Mouse (Mus musculus) ovary, postnatal 36 days (tissue): ENCODE results near the gene Gmds.

Experiments used
- DNase-seq: peaks from one replicate; pipeline ENCODE4 v3.0.0; 2022; ENCODE audit warnings: low spot score, mixed read lengths

The Gmds gene

GRCm38 (mm10) chr13:31810693-31811541 lies 527.6 kb downstream of the Gmds start:
- no peak for DNase-seq

- DNase-seq = no peak
Observed at GRCm38 (mm10) chr13:31810375-31810692, 528.2 kb downstream of the Gmds start.

GRCm38 (mm10) chr13:31809701-31810100 lies 528.8 kb downstream of the Gmds start:
- no peak for DNase-seq

- DNase-seq = no peak
Observed at GRCm38 (mm10) chr13:31808804-31809420, 529.6 kb downstream of the Gmds start.

DNA sequence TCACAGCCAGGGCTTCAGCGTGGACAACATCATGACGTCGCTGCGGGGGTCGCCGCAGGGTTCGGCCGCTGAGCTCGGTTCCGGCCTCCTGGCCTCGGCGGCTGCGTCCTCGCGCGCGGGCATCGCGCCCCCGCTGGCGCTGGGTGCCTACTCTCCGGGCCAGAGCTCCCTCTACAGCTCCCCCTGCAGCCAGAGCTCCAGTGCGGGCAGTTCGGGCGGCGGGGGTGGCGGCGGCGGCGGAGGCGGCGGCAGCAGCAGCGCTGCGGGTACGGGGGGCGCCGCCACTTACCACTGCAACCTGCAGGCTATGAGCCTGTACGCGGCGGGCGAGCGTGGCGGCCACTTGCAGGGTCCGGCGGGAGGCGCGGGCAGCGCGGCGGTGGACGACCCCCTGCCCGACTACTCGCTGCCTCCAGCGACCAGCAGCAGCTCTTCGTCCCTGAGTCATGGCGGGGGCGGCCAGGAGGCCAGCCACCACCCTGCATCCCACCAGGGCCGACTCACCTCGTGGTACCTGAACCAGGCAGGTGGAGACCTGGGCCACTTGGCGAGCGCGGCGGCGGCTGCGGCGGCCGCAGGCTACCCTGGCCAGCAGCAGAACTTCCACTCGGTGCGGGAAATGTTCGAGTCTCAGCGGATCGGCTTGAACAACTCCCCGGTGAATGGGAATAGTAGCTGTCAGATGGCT lies 530.3 kb downstream of the Gmds start:
- peak; percentile 48 for DNase-seq

DNA sequence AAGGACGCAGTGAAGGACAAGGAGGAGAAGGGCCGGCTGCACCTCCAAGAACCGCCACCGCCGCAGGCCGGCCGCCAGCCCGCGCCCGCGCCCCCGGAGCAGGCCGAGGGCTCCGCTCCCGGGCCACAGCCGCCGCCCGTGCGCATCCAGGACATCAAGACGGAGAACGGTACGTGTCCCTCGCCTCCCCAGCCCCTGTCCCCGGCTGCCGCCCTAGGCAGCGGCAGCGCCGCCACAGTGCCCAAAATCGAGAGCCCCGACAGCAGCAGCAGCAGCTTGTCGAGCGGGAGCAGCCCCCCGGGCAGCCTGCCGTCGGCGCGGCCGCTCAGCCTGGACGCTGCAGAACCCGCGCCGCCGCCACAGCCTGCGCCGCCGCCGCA lies 530.8 kb downstream of the Gmds start:
- peak; percentile 25 for DNase-seq

DNA sequence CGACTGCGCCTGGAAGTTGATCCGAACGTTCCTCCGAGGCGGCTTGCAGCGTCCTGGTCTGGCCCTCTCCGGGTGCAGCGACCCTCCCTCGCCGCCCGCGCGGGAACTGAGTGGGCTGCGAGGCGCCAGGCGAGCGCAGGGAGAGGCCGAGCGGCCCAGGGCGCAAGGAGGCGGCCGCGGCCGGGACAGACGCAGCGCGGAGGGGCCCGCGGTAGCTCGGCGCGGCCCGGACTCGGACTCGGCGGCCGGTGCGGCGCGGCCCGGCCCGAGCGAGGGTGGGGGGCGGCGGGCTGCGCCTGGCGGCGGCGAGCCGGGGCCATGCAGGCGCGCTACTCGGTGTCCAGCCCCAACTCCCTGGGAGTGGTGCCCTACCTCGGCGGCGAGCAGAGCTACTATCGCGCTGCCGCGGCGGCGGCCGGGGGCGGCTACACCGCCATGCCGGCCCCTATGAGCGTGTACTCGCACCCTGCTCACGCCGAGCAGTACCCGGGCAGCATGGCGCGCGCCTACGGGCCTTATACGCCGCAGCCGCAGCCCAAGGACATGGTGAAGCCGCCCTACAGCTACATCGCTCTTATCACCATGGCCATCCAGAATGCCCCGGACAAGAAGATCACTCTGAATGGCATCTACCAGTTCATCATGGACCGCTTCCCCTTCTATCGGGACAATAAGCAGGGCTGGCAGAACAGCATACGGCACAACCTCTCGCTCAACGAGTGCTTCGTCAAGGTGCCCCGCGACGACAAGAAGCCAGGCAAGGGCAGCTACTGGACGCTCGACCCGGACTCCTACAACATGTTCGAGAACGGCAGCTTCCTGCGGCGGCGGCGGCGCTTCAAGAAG lies 531.4 kb downstream of the Gmds start:
- peak; percentile 32 for DNase-seq

DNA sequence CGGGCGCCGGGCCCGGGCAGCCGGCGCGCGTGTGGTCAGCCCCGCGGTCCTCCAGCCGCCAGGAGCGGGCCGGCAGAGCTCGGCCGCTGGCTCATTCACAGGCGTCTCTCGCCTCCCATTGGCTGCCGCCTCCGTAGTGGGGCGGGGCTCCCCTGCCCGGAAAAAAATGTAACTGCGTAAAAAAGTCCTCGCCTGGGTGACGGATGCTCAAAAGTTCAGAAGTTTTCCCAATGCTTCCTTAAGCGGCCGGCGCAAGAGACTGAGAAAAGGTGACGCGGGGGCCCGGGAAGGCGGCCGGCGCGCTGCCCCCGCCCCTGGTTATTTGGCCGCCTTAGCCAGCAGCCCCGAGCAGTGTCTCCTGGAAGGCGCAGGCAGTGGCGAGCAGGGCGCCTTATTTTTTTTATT lies 532.1 kb downstream of the Gmds start, which contains the start of gene Foxc1:
Gene Foxc1, plus strand, starts transcription at position 206 of the 405 bp plus-strand sequence.
- peak; percentile 85 for DNase-seq

DNA sequence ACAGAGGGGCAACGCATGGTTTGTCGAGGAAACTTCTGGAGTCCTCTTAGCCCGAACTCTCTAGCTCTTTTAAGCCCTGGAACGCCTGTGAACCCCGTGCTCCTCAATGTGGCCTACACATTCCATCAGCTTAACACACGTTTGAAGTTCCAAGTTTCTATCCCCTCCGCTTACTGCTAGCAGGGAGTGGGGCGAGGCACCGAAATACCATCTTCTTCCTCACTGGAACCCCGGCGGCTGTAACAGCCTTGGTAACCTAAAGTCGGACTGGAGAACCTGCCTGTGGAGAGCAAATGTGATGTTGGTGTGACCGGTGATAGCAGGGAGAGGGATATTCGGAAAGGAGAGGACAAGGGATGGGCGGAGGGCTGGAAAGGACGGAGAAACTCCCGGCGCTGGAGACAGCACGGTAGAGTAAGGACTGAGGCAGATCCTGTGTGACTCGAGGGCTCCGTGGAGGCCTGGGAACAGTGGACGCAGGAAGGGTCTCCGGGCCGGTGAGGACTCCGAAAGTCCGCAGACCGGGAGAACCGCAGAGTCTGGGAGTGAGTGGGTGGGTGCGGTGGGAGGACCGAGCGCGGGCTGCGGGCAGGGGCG lies 532.6 kb downstream of the Gmds start:
- DNase-seq = no peak

DNA sequence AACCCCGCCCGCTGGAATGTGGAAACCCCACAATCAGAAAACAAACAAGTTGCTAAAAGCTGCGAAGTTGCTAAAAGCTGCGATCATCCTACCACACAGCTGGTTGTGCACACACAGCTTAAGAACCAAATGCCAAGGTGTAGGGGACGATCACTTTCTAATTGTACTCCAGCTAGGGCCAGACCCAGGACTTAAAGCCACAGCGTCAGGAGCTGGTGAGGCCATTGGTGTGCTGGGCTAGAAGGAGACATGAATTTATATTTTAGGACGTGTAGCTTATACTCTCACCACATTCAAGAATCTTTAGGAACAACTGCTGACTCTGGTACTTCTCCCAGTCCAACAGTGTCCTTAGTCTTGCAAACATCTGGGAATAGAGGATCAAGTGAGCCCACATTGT lies 534.0 kb downstream of the Gmds start:
- no peak for DNase-seq

DNA sequence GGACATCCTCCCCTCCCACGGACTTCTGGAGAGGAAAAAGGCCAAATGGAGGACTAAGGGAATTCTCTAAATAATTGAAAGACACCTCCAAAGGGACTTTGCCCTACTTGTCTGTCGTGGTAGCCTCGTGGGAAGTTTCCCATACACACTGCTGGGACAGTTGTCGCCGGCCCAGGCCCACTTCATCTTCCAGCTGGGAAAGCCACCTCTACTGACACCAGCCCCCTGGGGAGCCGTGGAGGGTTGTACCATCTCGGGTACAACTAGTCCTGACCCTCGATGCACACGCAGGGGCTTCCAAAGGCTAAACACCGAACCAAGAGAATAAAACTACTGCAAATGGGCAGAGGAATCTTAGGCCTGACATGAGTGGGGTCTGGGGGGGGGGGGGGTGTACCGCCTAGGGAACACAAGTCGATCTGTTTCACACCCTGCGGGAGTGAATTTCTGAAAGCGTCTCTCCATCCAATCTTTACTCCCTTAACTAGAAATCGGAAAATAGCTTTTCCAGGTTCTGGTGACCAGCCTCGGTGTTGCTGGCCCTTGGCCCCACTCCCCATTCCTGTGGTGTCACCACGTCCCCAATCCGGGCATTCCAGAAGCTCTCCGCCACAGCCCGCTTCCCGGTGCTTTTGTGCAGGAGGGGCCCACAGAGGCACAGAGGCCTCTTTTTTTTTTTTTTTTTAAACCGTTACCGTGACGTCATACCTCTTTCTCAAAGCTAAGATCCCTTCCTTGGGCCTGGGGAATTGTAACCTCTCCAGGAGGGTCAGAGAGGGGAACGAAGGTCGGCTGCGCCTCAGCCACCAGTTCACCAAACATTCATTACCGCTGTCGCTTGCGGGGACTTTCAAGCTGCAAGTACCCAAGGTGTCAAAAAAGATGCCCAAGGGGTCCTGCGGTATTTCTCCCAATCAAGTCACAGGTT lies 535.1 kb downstream of the Gmds start:
- DNase-seq = no peak

DNA sequence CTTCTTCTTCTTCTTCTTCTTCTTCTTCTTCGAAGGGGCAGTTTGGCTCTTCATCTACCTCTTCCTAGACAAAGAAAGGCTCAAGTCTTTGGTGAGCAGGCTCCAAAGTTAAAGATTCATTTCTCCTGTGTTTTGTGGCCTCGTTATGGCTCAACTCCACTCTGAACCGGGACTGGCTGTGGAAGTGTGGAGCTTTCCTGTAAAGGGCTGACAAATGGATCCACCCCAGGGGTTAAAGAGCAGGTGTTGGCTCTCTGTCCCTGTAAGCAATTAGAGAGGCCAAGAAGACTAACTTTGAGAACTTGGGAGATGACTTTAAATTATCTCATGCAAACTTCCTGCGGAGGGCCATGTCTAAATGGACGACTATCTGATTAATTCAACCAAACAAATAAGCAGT lies 536.1 kb downstream of the Gmds start:
- no peak for DNase-seq

DNA sequence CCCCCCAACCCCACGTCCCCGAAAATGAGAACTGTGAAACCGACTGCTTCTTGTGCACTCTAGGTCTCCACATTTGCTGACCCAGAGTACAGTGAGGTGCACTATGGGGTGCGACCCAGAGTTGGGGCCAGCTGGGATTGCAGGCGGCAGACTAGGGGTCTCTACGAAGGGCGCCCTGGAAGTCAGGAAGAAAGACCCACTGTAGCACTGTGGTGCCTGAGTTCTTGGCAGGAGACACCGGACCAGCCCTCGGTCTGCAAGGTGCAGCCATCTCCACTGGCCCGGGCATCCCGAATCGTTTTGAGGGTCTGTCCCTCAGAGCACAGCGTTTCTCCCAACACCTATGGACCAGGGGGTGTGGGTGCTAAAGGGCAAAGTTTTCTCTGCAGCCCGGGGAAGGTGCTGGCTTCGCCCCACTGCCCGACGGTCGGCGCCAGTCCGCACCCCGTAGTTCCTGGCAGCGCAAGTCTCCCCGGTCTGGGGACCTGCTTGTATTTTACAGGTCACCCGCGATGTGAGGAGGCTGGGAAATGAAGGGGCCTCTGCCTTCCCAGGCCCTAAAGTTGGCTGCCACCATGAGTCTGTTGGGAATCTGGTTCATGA lies 536.7 kb downstream of the Gmds start:
- no peak for DNase-seq

- DNase-seq = peak; percentile 85
Observed at GRCm38 (mm10) chr13:31800581-31801576, 537.7 kb downstream of the Gmds start.

- DNase-seq = no peak
Observed at GRCm38 (mm10) chr13:31798075-31798474, 540.5 kb downstream of the Gmds start.

DNA sequence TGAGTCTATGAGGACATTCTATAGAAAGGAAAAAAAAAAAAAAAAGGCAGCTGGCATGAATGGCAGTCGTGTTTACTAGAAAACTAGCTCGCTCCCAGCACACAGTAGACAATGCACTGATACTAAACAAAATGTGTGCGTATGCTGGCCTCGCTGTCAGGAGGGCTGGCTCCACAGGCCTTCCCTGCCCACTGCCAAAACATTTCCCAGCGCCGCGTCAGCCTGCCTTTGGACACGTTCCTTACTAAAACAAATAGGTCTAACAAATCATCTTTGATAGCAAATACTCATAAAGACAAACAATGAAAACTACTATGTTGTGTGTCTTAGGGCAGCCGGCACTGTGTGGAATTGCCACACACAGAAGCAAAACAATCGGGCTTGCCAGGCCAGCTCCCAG lies 541.2 kb downstream of the Gmds start:
- DNase-seq = no peak

DNA sequence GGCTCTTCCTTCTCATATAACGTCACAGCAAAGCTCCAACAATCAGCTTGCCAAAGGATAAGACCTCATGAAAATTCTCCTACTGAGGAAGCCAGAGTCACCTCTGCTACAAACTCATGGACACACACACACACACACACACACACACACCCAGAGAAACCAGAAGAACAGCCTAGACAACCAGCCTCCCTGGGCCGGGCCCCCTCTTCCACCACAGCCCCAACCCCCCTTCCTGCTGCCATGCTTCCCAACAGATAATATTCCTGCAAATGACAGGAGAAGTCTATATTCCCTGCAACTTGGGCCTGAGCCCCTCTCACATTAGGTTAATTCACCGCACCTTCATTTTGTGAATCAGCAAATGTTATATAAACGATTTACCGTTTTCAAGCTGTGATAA lies 545.4 kb downstream of the Gmds start:
- no peak for DNase-seq

- peak; percentile 39 for DNase-seq
Observed at GRCm38 (mm10) chr13:31792480-31793132, 545.9 kb downstream of the Gmds start.
